Mouse (Mus musculus) gastrocnemius, postnatal 14 days (tissue): Measurements from ENCODE around the gene Hoxa5. TPM values are rescaled to one million over a fixed set of nuclear protein-coding genes. Genes with fewer than 3 reads are reported as not detected.

Experiments
- DNase-seq: peaks from one replicate; pipeline ENCODE4 v3.0.0; 2021; ENCODE audit warnings: mixed read lengths
- intact Hi-C: fragments of 180-260 bp; cut with DNase I; formaldehyde crosslinking; loops from one replicate; pipeline ENCODE4 v1.15.1; 2025; ENCODE audit warnings: low total_unique reads
- long read RNA-seq, 2 experiments: library from polyadenylated mRNA; stranded (forward); transcript quantifications; one replicate each; pipeline ENCODE4 v2.0.0; 2021
- total RNA-seq, 2 experiments: library from RNA; stranded (reverse); gene quantifications; 2 replicates each; pipeline ENCODE4 v1.2.3; 2021

Gene Hoxa5
- total RNA-seq, result 1 to 10 TPM; 1.9 to 2.5 TPM
- long read RNA-seq, experiment 1, partial matches to known transcripts, result 0 of 1 reads
- long read RNA-seq, experiment 1, other reads (novel, unspliced or antisense), result 0 of 1 reads
- long read RNA-seq, experiment 2, partial matches to known transcripts, result 0 of 2 reads
- long read RNA-seq, experiment 2, other reads (novel, unspliced or antisense), result 1 of 2 reads

- intact Hi-C loops, result loop anchor here (2.0 to 5.0 kb wide), 3 partner anchors 202 to 337 kb away; no protein-coding TSS in a partner anchor
- peak; percentile 74 for DNase-seq
Measured at GRCm38 (mm10) chr6:52204050-52204752, at the start of gene Hoxa5. Gene Hoxa5 (minus strand): TSS chr6:52204587.

GRCm38 (mm10) chr6:52253511-52254500 lies 49.4 kb upstream of the Hoxa5 start:
- no peak for DNase-seq
- intact Hi-C loops, result loop anchor here (10.0 kb wide), 1 partner anchor 581 kb away; no protein-coding TSS in a partner anchor

- intact Hi-C loops, result loop anchor here (10.0 kb wide), 1 partner anchor 582 kb away; no protein-coding TSS in a partner anchor
- DNase-seq, result no peak
Measured at GRCm38 (mm10) chr6:52252775-52253376, 48.5 kb upstream of the Hoxa5 start.

- intact Hi-C loops, result loop anchor here (10.0 kb wide), 1 partner anchor 583 kb away; no protein-coding TSS in a partner anchor
- no peak for DNase-seq
Measured at GRCm38 (mm10) chr6:52252016-52252774, 47.8 kb upstream of the Hoxa5 start.

- intact Hi-C loops, result loop anchor here (10.0 kb wide), 1 partner anchor 583 kb away; no protein-coding TSS in a partner anchor
- no peak for DNase-seq
Measured at GRCm38 (mm10) chr6:52251177-52251879, 46.9 kb upstream of the Hoxa5 start.

- intact Hi-C loops, result loop anchor here (10.0 kb wide), 1 partner anchor 585 kb away; no protein-coding TSS in a partner anchor
- DNase-seq, result no peak
Measured at GRCm38 (mm10) chr6:52249826-52250225, 45.4 kb upstream of the Hoxa5 start.

GRCm38 (mm10) chr6:52249415-52249738 lies 45.0 kb upstream of the Hoxa5 start:
- peak; percentile 8 for DNase-seq
- intact Hi-C loops, result no loop called here

- DNase-seq, result no peak
- intact Hi-C loops, result no loop called here
Measured at GRCm38 (mm10) chr6:52248638-52249414, 44.4 kb upstream of the Hoxa5 start.

GRCm38 (mm10) chr6:52247766-52248637 lies 43.6 kb upstream of the Hoxa5 start:
- intact Hi-C loops, result no loop called here
- peak; percentile 4 for DNase-seq

GRCm38 (mm10) chr6:52246916-52247315 lies 42.5 kb upstream of the Hoxa5 start:
- DNase-seq, result no peak
- intact Hi-C loops, result no loop called here

- intact Hi-C loops, result no loop called here
- DNase-seq, result no peak
Measured at GRCm38 (mm10) chr6:52246403-52246803, 42.0 kb upstream of the Hoxa5 start.

- DNase-seq, result no peak
- intact Hi-C loops, result no loop called here
Measured at GRCm38 (mm10) chr6:52245757-52246142, 41.4 kb upstream of the Hoxa5 start, which contains the start of gene Hoxa11. Gene Hoxa11 (minus strand): TSS chr6:52245810.

- intact Hi-C loops, result no loop called here
- DNase-seq, result no peak
Measured at GRCm38 (mm10) chr6:52245040-52245756, 40.8 kb upstream of the Hoxa5 start.

GRCm38 (mm10) chr6:52244471-52245039 lies 40.2 kb upstream of the Hoxa5 start:
- intact Hi-C loops, result no loop called here
- DNase-seq, result no peak

GRCm38 (mm10) chr6:52243681-52244121 lies 39.3 kb upstream of the Hoxa5 start:
- DNase-seq, result no peak

More at GRCm38 (mm10) chr6:52243681-52244121, 39.3 kb upstream of the Hoxa5 start:
- intact Hi-C loops, result no loop called here
